Mouse (Mus musculus) MEL-GATA-1-ER (cell line): ENCODE results near the gene Tmem114.

Experiments
- DNase-seq: peaks from one replicate; pipeline ENCODE4 v3.0.0-alpha.2; 2012; ENCODE audit warnings: low read depth; ENCODE audit errors: extremely low read depth

Tmem114 gene

DNA sequence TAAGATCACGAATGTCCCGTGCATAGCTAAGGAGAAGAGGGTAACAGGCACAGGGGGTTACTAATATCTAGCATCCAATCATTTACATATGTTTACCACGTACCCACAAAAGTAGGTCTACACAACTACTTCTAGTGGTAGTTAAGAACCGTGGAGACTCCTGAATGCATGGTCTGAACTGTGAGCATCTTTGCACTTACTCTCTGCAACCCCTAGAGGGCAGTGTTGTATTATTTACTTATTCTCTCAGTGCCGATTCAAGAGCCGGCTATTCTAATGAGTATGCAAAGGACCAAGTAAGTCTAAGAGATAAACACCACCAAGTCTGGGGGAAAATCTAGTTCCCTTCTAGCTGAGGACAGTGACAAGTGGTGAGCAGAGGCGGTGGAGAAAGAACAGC, 12.7 kb downstream of the Tmem114 start:
- peak; percentile 83 for DNase-seq

DNA sequence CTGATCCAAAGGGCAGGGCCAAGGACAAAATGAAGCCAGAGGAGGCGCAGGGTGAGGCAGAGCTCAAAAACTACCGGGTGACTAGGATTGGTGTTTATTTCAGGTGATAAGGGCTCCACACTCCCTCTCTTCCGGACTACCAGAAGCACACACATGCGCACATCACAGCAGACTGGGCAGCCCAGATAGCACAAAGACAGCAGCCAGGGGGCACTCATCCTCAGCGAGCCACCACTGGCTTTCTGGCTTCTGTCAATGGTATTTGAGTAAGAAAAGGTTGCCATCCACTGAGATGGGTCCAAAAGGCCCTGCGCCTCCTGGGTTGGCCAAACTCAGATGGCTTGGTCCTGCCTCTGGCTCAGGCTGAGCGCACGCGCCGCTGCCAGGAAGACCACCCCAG, 15.7 kb downstream of the Tmem114 start:
- peak; percentile 72 for DNase-seq

DNA sequence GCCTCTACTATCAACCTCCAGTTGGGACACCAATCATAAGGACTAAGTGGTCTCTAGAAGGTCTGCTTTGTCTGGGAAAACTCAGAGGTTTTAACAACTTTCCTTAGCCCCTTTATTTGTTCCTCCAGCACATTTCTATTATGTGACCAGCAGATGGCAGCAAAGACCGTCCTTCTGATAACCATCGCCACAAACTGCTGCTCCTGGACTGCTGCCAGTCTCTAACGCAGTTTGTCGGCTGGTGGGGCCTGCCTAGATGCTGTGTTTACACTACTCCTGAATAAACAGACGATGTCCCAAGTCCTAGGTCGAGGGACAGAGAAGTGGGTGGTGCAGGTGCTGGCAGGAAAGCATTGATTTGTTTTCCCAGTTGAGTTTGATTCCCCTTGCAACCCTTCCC, 18.2 kb downstream of the Tmem114 start:
- DNase-seq, result peak; percentile 41

DNA sequence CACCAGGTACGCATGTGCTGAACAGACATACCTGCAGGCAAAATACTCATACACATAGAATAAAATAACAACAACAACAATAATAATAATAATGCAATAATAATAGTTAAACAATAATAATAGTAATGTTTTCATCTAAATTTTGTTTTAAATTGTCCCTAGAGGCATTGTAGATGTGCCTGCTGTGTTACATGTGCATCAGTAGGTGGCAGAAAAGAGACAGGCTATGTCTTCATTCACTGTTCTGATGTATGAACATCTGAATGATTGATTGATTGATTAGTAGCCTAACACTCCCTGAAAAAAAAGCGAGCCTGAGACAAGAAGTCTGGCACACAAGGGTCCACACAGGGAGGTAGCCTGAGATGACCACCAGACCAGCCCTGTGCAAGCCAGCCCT, 22.3 kb downstream of the Tmem114 start:
- DNase-seq, result no peak

DNA sequence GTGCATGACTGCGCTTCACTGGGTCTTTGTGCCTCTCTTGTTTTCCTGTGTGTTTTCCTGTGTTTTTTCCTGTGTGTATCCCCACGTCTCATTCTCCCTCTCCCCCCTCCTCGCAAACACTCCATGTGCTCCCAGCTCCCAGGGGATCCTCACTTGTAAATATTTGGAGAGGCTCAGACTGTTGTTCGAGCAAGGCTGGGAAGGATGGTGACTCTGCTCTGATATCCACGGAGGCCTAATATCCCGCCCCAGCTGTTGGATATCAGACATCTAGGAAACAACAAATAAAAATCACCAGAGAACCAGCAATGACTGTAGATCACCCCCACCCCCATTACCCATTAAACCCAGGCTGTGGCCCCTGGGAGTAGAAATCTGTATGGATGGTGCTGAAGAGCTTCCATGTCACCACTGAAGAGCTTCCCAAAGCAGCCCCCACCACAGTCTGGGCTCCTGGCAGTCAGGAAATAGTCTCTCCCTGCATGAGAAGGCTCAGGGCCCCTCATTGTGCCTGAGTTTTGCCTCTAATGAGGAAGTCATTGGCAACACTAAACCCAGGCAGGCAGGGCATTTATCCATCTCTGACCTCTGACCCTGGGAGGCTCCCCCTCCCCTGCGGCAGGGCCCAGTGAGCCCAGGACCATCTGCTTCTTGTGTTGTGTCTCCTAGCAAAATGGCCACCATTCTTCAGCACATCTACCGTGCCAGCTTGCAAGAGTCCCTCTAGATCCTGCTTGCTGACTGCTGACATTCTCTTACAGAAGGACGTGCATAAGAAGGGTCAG, 23.6 kb downstream of the Tmem114 start:
- no peak for DNase-seq

DNA sequence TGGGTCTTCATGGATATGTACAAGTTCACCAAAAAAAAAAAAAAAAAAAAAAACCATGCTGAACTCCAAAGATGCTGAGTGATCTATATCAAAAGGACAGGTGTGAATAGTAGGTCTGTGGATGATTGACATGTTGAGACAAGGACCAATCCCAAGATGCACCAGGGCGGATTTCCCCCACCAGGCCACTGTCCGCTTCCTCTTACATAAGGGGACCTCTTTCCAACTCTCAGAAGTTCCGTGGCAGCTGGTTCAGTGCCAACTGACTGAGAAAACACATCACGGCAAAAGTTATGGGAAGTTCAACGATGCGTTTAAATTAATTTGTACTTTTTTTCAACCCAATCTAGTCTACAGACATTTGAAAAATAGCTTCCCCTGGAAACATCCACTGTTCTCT, 25.1 kb downstream of the Tmem114 start:
- DNase-seq, result no peak

DNA sequence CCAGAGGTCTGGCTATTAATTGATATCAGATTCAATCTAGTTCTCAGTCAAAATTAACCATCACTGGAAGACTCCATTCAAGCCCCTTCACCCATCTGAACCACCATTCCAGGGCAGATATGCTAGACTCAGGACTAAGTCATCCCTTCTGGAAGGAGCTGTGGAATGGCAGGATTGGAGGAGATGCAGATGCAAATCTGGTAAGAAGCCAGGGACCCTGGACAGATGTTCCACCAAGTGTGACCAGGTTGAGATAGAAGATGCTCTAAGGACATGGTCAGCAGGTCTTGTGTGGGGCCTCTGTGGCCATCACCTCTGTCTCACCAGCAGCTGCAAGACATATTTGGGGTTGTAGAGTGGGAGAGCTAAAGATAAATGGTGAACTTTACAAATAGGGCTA, 30.0 kb downstream of the Tmem114 start:
- DNase-seq, result no peak

DNA sequence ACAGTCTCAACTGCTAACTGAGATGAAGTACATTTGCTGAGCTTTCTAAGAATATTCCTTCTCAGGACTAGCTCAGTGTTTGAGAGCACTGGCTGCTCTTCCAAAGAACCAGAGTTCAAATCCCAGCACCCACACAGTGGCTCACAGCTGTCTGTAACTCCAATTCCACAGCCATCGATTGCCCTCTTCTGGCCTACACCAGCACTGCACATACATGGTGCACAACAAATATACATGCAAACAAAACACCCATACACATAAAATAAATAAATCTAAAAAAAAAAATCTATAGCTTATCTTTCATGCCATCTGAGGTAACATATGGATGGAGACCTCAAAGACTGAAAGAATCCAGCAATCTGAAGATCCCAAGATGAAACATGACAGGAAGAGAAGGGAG, 36.4 kb downstream of the Tmem114 start:
- no peak for DNase-seq

DNA sequence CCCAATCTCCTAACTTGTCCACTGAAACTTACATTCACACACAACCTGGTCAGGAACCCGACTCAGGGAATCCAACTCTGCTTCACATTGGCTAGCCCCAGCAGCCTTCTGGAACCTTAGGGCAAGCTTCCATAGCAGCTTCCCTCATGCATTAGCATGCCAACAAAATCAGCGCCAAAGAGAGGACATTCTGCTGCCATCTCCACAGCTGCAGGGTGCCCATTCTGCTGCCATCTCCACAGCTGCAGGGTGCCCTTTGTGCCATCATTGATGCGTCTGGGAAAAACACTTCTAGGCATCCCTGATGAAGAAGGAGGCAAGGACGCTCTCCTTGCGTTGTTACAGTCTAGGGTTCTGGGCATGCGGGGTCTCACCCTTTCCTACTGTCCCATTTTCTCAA, 38.5 kb downstream of the Tmem114 start:
- no peak for DNase-seq

DNA sequence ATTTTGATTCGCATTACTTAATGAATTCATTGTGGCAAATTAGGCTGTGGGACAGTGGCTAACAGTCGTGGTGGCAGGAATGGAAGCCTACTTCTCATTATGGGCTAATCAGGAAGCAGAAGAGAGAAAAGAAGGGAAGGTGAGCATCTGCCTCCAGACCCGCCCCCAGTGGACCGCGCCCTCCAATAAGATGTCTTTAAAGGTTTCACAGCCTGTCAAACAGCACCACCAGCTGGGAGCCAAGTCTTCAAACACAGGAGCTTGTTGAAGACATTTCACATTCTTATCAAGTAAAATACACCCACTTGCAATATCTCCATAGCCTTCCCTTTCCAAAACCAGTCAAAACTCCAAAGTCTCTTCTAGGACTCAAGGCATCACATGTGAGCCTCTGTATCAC, 39.3 kb downstream of the Tmem114 start:
- DNase-seq, result no peak

DNA sequence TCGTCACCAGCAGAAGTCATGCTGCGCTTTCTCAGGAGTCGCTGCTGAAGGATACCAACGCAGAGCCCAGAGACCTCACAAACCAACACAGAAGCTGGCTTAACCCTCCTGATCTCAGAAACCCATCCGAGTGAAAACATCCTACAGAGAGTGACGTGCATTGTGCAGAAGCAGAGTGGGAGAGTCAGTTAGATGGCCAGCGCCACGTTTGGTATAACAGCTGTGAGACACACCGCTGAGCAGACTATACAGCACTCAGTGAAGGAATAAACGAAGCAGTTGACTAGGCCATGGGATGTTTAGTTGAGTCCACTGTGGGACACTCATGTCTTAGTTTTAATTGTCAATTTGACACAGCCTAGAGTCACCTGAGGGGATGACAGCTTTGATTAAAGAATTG, 40.2 kb downstream of the Tmem114 start:
- no peak for DNase-seq

DNA sequence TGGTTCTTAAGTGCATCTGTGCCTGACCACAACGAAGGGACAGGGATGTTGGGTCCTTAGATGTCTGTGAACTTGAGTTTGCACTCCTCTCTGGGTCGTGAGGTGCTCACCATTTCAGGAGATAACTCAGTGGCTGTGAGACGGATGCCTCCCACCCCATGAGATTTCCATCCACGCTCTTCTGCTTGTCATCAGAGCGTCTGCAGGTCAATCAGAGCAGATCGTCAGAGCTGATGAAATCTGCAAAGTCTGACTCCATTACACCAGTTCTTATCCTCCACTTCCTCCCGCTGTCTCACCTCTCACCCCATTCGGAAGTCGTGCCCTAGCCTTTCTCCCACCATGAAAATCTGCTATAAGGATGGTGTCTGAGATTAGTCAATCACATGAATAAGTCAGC, 41.5 kb downstream of the Tmem114 start:
- DNase-seq, result no peak

DNA sequence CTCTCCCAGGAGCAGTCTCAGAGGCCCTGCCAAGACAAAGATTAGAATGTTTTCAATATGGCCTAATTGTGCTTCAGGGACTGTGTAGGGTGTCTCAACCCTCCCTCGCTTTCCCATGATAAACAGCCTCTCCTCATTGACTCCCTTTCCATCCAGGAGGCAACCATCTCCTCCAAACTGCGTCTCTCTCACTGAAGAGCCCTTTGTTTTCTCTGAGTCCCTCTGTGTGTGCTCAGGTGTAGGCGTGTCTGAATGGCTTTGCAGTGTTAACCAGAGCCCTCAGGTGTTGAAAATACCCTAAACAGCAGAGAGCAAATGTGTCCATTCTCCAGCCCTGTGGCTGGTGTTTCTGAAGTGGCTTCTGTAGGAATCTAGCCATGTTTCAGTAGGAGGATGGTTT, 61.9 kb downstream of the Tmem114 start:
- DNase-seq, result no peak
